Mouse (Mus musculus) T-cell, adult 2 months (primary cell): ENCODE measurements around the gene Fam181a.

Experiments
- DNase-seq: peaks from one replicate; pipeline ENCODE4 v3.0.0; 2022; ENCODE audit warnings: low spot score

The Fam181a gene

GRCm38 (mm10) chr12:103356415-103356748 lies 45.6 kb downstream of the Fam181a start:
- DNase-seq, result no peak

- DNase-seq, result no peak
These were observed 47.4 kb downstream of the Fam181a start for GRCm38 (mm10) chr12:103358216-103358615.

- DNase-seq, result no peak
These were observed 48.4 kb downstream of the Fam181a start for GRCm38 (mm10) chr12:103358951-103359801.

- DNase-seq, result no peak
These were observed 50.0 kb downstream of the Fam181a start for GRCm38 (mm10) chr12:103360812-103361211.

GRCm38 (mm10) chr12:103361539-103362307 lies 50.9 kb downstream of the Fam181a start:
- DNase-seq, result no peak

GRCm38 (mm10) chr12:103362336-103362735 lies 51.6 kb downstream of the Fam181a start:
- no peak for DNase-seq
